Mouse (Mus musculus): Measurements from ENCODE around the gene Ralb.

DNA sequence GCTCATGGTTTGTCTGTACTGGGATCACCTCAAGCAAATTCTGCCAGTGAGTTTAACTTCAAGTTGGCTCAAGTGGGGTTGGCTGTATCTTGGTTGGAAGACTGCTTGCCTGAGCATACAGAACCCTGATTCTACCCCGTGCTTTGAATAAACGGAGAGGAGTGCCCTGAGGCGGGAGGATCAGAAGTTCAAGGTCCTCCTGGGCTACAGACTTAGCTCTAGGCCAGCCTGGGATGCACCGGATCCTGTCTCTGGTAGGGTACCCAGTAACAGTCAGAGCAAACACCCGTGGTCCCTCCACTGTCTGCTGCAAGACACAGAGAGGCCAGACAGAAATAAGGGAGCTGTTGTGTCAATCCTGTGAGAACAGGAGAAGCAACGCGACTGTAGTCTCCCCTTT lies 17.1 kb upstream of the Ralb start:
- no peak for TF ChIP-seq CTCF (IDR thresholded peaks at IDR 0.05; ENCODE audit: low read depth)
- TF ChIP-seq EP300 (IDR thresholded peaks at IDR 0.05; ENCODE audit: low read depth), result no peak

Measured in liver, postnatal 0 days (tissue).